Mouse (Mus musculus) olfactory bulb, adult 2 months (tissue): ENCODE measurements around the gene Stard7.

Experiments used
- CTCF ChIP-seq: fragments of 200-500 bp; IDR thresholded peaks from 2 replicates; pipeline ENCODE4 v1.5.1; 2012; ENCODE audit warnings: low read depth, mild to moderate bottlenecking, low read length, moderate library complexity; ENCODE audit not compliant: insufficient read depth
- POLR2A ChIP-seq: fragments of 200-500 bp; IDR thresholded peaks from 2 replicates; pipeline ENCODE4 v1.6.1; 2012; ENCODE audit warnings: mild to moderate bottlenecking, low read depth, low read length, moderate library complexity; ENCODE audit not compliant: insufficient read depth

DNA sequence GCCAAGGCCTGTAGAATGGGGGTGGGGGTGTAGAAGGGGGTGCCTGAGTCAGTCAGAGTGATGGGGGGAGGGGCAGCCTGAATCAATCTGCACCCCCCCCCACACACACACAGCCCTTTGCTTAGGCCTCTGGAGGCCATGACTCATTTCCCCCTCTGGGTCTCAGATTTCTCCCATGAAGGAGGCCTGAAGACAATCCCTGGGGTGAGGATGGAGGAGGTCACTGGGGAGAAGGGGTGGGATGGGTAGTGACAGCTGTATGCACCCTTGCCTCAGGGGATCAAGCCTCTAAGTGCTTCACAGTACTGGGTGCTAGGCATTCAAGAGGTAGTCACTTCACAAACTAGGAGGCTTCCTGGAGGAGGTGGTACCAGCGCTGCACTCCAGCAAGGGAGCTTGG, 53.6 kb downstream of the Stard7 start:
- TF ChIP-seq CTCF: no peak
- no peak for TF ChIP-seq POLR2A
